Mouse (Mus musculus) megakaryocyte, embryonic 14.5 days (primary cell): ENCODE results near the gene Pacsin2. TPM values are rescaled to one million over a fixed set of nuclear protein-coding genes. Genes with fewer than 3 reads are reported as not detected.

ENCODE experiments used
- H3K27me3 ChIP-seq: replicated peaks from 2 replicates; pipeline ENCODE3; 2012; ENCODE audit warnings: inconsistent platforms
- H3K36me3 ChIP-seq: replicated peaks from 2 replicates; pipeline ENCODE3; 2012; ENCODE audit warnings: low read length, inconsistent platforms, mixed read lengths
- H3K4me1 ChIP-seq: 2 replicates; pipeline ENCODE4 v1.6.1; 2012; ENCODE audit warnings: inconsistent platforms
- H3K4me3 ChIP-seq: replicated peaks from 2 replicates; pipeline ENCODE3; 2012; ENCODE audit warnings: moderate library complexity, mild to moderate bottlenecking, inconsistent platforms
- H3K9me3 ChIP-seq: 2 replicates; pipeline ENCODE4 v1.6.1; 2012; ENCODE audit warnings: inconsistent platforms
- FLI1 ChIP-seq: IDR thresholded peaks from 2 replicates; pipeline ENCODE4 v1.6.1; 2012; ENCODE audit warnings: low read length, inconsistent platforms, mixed read lengths
- GATA1 ChIP-seq: IDR thresholded peaks from 3 replicates; pipeline ENCODE4 v1.6.1; 2012; ENCODE audit warnings: mixed read lengths, low read length, inconsistent platforms, borderline replicate concordance
- polyA plus RNA-seq: library from polyadenylated mRNA; stranded (reverse); fragments of >175 nt; gene quantifications from 2 replicates; pipeline ENCODE4 v1.2.3, GENCODE M21; 2012; ENCODE audit warnings: low replicate concordance; ENCODE audit not compliant: insufficient read depth

Gene Pacsin2
- polyA plus RNA-seq, 1 experiment = 82.1 TPM

DNA sequence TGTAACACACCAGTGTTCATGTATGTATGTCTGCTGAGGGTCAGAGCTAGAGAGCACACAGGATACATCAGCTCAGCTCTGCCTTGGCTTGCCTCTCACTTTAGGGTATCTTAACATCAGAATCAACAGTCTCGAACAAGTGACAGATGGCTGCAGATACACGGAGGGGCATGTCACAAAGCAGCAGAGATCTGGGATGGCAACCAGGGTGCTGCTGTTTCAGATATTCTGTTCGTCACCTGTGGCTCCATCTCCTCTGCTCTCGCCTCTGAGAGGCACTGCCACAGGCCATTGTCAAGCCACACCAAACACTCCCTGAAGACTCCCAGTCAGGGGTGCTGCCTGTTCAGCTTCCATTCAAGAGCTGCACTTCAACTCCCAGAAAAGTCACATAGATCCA lies 39.1 kb downstream of the Pacsin2 start:
- H3K9me3 ChIP-seq = peaks cover 6% of the 10 kb centered on the region; the same call in 1 of the 2 replicates
- H3K27me3 ChIP-seq = no peaks in the 10 kb centered on the region
- no peak overlapping the region for H3K4me3 ChIP-seq
- no peak for TF ChIP-seq GATA1
- no peak for TF ChIP-seq FLI1
- H3K4me1 ChIP-seq = peaks cover 80% of the 10 kb centered on the region
- peaks cover 37% of the 10 kb centered on the region for H3K36me3 ChIP-seq

DNA sequence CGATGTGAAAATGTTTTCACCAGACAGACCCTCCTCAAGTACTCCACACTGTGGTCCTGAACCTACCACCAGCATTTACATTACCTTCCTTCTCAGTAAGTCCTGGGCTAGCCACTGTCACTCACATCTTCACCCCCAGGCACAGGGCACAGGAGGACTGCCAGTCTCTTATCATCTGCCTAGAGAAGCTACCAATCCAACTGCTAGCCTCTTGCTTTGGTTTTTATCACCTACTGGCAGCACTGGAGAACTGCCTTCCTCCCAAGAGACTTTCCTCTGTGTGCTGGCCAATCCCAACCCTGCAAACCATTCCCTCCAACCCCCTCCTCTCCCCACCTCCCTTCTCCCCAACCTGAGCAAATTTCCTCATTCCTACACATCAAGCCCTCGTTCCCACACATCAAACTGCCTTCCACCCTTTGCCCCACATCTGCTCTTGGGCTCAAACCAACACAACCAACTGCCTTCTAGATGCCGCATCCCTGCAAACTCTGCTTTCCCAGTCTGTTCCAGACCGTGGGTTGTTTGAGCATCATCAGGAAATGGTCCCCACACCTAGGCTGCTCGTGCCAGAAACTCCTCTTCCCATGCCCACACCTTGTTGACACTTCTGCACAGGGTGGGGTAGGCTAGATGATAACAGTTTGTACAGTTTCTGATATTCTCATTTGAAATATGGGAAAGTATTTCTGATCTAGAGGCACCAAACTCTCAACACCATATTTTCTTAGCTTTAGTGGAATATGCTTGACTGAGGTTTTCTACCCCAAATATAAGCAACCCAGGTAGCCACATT lies 40.6 kb downstream of the Pacsin2 start:
- H3K36me3 ChIP-seq = peaks cover 37% of the 10 kb centered on the region
- peaks cover 6% of the 10 kb centered on the region; the same call in 1 of the 2 replicates for H3K9me3 ChIP-seq
- no peaks in the 10 kb centered on the region for H3K27me3 ChIP-seq
- TF ChIP-seq FLI1 = no peak
- TF ChIP-seq GATA1 = no peak
- no peak overlapping the region for H3K4me3 ChIP-seq
- peaks cover 78% of the 10 kb centered on the region for H3K4me1 ChIP-seq

DNA sequence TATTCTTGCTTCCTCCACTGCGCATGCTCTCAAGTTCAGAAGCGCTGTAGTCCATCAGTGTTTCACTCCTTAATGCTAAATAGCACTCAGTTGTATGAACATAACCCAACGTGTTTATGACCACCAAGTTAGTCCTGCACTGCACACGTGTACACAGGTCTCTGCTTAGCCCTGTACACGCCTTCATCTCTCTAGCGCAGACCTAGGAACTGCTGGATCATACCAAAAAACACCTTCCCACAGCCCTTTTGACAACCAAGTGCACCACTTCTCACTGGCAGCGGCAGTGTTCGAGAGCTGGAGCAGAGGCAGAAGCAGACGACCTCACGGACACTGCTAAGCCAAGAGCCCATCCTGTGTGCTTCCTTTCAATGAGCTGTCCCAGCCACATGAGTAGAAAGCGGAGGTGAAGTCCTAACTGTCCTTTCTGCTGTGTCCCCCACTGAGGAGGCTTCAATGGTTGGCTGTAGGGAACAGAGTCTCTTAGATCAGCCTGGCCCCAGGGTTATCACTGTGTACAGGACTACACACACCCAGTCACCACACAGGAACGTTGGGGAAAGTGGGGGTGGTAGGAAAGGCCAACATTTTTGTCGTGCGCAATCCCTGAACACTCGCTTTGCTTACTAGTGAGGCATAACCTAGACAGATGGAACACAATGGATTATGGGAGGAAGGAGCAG lies 42.0 kb downstream of the Pacsin2 start:
- Histone ChIP-seq H3K36me3 (peaks cover 36% of the 10 kb centered on the region), H3K4me3 (no peak overlapping the region), H3K27me3 (no peaks in the 10 kb centered on the region), H3K9me3 (peaks cover 6% of the 10 kb centered on the region; the same call in 1 of the 2 replicates), H3K4me1 (peaks cover 78% of the 10 kb centered on the region)
- TF ChIP-seq FLI1 = no peak
- no peak for TF ChIP-seq GATA1

DNA sequence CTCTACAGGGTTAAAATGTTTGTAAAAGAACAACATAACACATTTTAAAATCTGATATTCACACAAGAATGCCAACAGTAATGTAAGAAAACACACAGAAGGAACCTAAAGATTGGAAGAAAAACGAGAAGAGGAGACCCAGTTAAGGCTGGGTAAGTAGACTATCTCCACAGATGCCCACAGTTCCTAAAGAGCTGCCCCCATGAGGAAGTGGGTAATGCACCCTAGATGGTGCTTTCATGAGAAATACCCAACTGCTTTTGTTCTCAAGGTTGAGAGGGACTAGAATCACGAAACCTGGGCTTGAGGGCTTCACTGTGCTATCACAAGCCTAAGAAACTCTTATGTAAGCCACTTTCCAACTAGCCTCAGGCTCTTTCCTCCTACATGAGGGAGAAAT lies 44.8 kb downstream of the Pacsin2 start:
- Histone ChIP-seq H3K27me3 (no peaks in the 10 kb centered on the region), H3K4me1 (peaks cover 69% of the 10 kb centered on the region), H3K4me3 (no peak overlapping the region), H3K36me3 (peaks cover 31% of the 10 kb centered on the region), H3K9me3 (peaks cover 6% of the 10 kb centered on the region; the same call in 1 of the 2 replicates)
- TF ChIP-seq FLI1 = no peak
- no peak for TF ChIP-seq GATA1

DNA sequence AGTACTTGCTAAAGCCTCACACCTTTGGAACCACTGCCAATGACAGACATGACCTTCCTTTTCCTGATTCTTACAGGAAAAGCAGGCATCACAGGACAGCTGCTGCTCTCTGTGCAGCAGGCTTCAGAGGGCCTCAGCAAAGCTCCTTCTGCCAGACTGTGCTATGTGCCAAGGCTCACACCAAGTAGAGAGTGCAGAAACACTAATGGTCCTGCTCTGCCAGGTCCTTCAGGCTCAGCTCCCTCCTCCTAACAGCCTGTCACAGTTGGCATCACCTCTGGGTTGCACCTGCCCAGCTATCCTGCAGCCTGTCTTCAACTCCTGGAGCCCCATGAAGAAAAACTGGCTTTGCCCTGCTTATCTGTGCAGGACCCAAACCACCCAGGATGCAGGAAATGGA lies 45.7 kb downstream of the Pacsin2 start:
- TF ChIP-seq FLI1 (no peak), GATA1 (no peak)
- peak overlapping the region; percentile 72 for H3K4me3 ChIP-seq
- H3K36me3 ChIP-seq = peaks cover 23% of the 10 kb centered on the region
- H3K27me3 ChIP-seq = no peaks in the 10 kb centered on the region
- H3K4me1 ChIP-seq = peaks cover 63% of the 10 kb centered on the region
- H3K9me3 ChIP-seq = no peaks in the 10 kb centered on the region

DNA sequence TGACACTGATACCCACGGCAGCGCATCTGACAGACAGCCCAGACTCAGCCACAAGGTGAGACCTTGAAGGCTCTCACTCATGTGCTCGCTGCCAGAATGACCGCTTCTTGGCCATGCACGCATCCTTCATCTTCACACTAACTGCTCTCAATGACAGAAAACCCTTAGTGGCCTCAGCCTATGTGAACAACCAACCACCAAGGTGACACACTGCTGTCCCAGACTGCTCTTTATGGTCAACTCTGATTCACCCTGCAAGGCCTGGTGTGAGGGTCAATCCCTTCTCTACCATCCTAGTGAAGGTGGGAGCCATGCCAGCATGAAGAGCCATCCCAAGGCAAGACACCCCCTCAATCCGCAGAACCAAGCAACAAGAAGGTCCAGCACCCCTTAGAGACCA lies 46.5 kb downstream of the Pacsin2 start:
- Histone ChIP-seq H3K27me3 (no peaks in the 10 kb centered on the region), H3K9me3 (no peaks in the 10 kb centered on the region), H3K36me3 (peaks cover 22% of the 10 kb centered on the region), H3K4me3 (no peak overlapping the region), H3K4me1 (peaks cover 56% of the 10 kb centered on the region)
- TF ChIP-seq FLI1 = no peak
- TF ChIP-seq GATA1 = no peak

DNA sequence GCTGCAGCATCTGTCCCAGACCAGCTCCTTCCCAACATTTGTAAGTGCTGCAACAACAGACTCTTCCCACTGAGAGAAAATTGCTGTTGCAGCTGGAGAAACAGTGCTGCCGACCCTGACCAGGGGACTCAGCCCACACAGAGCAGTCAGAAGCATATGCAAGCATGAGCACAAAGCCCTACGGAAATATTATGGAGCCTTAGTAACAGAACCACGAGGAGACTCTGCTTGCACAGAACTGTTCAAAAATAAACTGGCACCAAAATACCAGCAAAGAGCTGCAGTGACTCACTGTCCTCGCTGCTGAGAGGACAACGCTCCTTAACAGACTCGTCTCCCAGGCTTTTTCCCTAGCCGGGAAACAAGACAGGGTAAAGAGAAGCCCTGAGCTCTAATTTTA lies 47.0 kb downstream of the Pacsin2 start:
- no peak overlapping the region for H3K4me3 ChIP-seq
- no peaks in the 10 kb centered on the region for H3K9me3 ChIP-seq
- peaks cover 56% of the 10 kb centered on the region for H3K4me1 ChIP-seq
- H3K36me3 ChIP-seq = peaks cover 22% of the 10 kb centered on the region
- H3K27me3 ChIP-seq = no peaks in the 10 kb centered on the region
- TF ChIP-seq GATA1 (no peak), FLI1 (no peak)

DNA sequence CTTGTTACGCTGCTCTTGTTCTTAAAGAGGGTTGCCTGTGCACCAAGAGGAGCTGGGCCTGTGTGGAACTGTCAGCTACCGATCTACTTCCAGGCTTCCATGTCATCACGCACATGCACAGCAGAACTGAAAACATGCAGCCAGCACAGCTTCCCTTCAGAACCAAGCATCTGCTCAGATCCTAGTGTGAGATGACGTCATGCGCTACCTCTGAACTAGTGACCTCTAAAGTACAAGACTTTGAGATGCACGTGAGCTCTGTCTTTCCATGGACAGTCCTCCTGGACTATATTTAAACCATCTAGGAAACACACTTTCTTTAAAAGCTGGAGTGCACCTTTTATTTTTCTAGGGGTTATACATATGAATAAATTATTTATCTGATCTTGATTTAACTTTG lies 49.0 kb downstream of the Pacsin2 start:
- Histone ChIP-seq H3K4me3 (no peak overlapping the region), H3K27me3 (no peaks in the 10 kb centered on the region), H3K9me3 (no peaks in the 10 kb centered on the region), H3K4me1 (peaks cover 65% of the 10 kb centered on the region), H3K36me3 (peaks cover 19% of the 10 kb centered on the region)
- no peak for TF ChIP-seq GATA1
- TF ChIP-seq FLI1 = no peak

DNA sequence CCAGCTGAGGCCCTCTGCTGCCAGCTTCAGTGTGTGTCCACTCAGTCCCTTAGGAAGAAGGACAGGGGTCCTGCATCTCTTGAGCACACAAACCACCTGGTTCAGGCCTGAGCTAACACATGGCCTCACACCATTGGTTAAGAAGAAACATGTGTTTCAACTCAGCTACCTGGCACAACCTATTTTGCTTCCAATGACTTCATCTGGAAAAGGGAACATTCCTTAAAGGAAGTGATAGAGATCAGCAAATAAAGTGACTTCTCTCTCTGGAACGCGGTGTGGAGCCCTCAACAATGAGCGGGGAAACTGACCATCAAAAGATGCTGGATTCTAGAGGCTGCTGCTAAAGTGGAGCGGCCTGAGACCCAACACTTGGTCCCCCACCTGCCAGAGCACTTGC lies 52.8 kb downstream of the Pacsin2 start:
- no peaks in the 10 kb centered on the region for H3K9me3 ChIP-seq
- H3K27me3 ChIP-seq = no peaks in the 10 kb centered on the region
- H3K4me1 ChIP-seq = peaks cover 66% of the 10 kb centered on the region
- TF ChIP-seq FLI1 = no peak
- TF ChIP-seq GATA1 = no peak
- H3K4me3 ChIP-seq = no peak overlapping the region
- H3K36me3 ChIP-seq = peaks cover 42% of the 10 kb centered on the region

DNA sequence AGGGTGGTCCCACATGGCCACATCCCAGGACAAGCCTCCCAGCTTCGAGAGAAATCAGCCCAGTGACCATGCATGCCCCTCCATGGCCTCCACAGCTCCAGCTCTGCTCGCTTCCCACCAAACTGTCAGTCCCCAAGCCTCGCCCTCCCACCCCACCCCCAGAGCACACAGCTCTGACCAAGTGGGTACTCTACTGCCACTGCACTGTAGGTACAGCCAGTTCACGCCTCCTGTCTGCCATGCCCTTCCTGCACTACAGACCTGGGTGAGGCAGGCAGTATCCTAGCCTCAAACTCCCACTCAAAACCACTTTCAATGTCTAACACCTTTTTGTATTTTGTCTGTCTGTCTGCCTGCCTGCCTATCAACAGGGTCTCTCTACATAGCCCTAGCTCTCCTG lies 53.7 kb downstream of the Pacsin2 start:
- H3K4me1 ChIP-seq = peaks cover 66% of the 10 kb centered on the region
- peaks cover 48% of the 10 kb centered on the region for H3K36me3 ChIP-seq
- TF ChIP-seq GATA1 = no peak
- TF ChIP-seq FLI1 = no peak
- H3K27me3 ChIP-seq = no peaks in the 10 kb centered on the region
- peak overlapping the region; percentile 59 for H3K4me3 ChIP-seq
- no peaks in the 10 kb centered on the region for H3K9me3 ChIP-seq
